Mouse (Mus musculus): ENCODE results near the gene Psapl1. TPM values are rescaled to one million over a fixed set of nuclear protein-coding genes. Genes with fewer than 3 reads are reported as not detected.

Gene Psapl1
- polyA plus RNA-seq (2012; rRNA removed) = 0.19 and 0.22 TPM in 2 replicates

DNA sequence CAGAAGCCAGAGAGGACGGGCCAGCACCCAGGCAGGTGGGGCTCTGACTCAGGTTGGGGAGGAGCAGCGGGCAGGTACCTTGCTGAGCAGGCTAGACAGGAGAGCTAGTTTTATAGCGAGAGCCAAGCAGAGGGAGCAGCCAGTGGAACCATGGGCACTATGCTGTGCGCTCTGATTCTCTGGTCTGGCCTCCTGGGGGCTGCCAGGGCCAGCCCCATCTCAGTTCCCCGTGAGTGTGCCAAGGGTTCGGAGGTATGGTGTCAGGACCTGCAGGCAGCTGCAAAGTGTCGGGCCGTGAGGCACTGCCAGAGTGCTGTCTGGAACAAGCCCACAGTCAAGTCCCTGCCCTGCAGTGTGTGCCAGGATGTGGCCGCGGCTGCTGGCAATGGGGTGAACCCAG lies at the start of gene Psapl1:
Psapl1 (plus strand) TSS at position 106 of the 400 bp plus-strand sequence.
- no peak for DNase-seq (ENCODE audit: low read depth)

DNA sequence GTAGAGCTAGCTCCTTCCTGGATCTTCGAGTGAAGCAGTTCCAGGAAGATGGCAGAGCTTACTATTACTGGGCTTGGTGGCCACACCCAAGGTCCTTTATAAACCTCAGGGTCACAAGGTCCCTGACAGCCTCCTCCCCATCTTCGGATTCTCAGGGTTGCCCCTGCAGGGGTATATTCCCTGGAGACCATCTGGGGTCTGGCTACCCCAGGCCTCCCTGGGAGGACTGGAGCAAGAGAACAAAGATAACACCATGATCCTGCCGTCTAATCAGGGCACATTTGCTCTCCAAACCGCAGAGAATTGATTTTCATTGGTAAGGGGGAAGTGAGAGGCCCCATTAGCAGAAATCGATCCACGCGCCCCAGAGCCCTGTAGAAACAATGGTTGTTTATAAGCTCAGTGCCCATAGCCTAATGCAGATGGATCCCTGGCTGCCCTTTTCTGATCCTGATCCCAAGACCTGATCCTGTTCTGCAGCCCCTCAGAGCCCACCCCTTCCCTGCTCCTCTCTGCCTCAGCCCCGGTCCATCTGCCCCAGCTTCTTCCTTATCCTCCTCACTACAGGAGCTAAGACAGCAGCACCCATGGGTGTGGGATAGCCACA lies 48.8 kb upstream of the Psapl1 start:
- no peak for DNase-seq (ENCODE audit: low read depth)

DNA sequence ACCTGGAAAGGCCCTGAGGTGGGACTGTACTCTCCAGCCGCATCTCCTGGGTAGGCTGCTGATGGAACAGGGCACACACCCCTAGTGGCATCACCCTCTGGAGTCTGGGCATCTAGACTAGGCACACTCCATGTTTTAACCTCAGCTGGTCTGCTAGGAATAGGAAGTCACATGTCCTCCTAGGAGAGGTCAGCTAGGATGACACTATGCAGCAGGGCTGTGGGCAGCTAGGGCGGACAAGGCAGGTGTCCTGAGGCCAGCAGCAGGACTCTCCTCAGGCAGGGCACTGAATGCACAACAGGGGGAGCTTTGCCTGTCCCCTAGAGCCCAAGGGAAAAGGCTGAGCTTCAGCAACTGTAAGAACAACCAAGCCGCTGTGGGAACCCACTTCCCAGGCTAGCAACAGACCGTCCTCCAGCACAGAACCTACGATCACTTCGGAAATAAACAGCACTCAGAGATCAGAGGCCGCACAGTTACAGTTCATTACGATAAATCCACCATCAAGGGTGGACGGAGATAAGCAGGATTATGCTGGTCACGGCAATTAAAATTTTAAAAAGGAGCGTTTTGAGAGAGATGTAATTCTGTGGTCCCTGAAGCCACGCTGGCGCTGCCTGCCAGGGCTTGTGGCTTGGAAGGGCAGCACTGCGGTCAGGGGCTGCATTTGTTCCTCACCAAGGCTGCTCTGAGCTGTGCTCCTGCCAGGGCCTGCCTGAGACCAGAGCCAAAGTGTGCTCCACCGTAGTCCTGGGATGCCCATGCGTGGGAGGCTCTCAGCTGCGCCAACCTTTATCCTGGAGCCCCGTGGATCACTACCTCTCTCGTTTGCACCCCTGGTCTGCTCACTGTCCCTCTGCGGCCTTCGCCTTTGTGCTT lies 38.2 kb upstream of the Psapl1 start:
- DNase-seq (ENCODE audit: low read depth) = no peak

DNA sequence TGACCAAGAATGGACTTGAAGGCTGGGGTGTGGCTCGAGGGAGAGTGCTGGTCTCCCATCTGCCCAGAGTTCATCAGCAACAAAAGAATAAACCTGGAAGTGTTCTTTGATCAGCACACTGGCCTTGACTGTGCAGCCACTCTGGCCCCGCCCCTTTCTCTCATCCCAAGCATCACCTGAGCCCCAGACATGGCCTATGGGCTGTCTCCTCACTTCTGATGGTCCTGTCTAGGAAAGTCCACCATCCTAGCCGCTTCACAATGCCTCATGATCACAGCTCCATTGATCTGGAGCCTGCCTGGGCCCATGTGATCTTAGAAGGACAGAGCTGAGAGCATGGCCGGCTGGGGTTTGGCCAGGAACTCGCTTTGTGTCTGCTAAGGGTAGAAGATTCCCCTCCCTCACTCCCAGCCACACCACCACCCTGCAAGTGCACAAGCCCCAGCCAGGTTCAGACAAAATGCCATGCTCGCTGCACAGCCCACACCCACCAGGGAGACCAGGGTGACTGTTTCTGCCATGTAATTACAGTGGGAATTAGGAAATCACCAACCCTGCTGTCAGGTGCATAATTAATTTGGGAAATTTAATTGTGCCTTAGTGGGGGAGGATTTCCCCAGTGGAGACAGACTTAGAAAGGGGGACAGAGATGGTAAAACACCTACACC lies 37.3 kb upstream of the Psapl1 start:
- no peak for DNase-seq (ENCODE audit: low read depth)

DNA sequence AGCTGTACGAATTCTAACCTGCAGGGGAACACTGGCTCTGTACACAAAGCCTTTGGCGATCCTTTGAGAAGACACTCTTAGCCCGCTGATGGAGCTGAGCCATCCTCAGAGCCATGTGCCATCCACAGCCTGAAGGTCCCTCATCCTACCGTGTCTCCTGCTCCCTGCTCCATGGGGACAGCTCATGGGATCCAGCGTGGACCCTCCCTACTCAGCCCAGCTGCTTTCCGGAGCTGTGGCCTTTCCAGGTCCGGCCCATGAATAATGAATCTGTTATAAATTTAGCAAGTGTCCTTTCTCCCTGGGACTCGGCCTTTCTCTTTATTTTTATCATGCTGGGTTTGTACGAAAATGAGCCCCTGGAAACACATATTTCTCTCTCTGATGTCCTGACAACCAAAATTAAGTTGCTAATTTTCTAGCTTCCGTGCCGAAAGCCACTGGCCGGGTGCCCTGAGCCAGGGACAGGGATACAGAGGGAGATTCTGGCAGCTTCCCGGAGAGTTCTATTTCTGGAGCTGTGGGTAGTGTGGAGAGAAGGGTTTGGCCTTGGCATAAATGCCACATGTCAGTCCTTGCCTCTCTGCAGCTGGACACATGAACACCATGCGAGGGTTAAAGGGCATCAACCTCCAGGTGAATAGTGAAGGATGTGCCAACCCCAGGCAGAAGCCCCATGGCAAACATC lies 34.7 kb upstream of the Psapl1 start:
- DNase-seq (ENCODE audit: low read depth) = no peak

DNA sequence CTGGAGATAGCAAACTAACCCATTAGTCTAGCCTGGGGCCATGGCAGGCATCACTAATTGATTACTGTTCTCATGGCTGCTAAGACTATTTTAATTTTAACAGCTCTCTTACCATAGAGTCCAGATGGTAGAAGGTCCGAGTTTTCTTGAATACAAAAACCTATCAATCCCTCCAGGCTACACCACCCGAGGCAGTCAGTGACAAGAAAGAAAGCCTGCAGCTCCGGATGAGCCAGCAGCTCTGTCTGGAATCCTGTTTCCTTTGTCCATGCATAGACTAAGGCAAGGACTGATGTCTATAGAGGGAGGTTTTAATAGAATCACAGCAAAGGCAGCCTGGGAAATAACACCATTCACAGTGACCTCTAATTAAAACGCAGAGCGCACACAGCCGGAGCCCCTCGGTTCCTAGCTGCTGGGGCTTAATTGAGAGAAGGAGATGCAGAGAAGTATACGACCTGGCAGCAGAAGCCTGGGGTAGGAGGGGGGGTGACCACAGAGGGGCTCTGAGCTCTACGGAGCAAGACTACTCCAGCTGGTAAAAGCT lies 29.2 kb upstream of the Psapl1 start:
- DNase-seq (ENCODE audit: low read depth) = no peak

DNA sequence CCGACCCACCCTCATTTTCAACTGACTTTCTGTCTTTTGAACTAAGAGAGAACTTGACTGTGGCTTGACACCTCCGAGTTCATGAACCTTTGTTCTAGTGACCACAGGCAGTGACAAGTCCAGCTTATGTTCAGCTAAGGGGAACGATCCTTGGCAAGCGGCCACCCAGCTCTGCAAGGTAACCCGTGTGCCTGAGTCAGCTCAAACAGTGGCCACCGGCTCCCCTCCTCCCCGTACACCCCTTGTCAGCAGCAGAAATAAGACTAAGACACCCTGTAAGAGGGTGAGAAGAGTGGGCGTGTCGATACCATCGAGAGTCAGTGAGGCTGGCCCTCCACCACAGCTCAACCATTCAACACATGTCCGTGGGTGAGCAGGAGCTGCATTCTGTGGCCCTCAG lies 27.4 kb upstream of the Psapl1 start:
- no peak for DNase-seq (ENCODE audit: low read depth)

DNA sequence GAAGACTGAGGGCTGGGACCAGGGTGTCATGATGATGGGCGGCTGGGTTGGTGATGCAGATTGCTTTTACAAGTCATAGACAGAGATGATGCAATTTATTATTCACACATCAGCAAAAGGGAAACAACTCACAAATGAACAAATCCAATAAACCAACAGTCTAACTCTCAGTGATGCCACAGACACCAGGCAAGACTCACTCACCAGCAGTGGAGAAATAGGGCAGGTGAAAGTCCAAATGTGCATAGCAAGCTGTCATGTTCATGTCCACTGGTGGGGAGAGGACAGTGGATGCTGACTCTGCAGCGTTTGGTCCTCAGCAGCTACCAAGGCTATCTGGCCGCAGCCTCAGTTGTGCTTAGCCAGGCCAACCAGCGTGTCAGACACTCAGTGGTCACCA lies 26.9 kb upstream of the Psapl1 start:
- no peak for DNase-seq (ENCODE audit: low read depth)

DNA sequence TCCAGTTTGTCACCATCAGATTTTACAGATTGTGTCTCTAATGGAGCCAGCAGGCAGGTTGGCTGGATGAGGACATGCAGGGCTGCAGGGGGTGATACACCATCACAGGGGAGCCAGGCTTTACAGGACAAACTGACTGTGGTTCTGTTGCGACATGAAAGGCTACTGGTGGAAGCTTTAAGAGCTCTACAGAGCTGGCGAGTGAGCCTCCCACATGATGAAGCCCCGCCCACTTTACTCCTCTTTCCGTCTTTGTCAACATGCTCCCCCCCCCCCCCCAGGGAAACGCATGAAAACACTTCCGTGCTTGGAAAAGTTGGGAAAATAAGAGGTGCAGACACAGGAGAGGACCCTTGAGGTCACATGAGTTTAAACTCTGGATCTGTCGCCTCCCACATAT lies 25.6 kb upstream of the Psapl1 start:
- DNase-seq (ENCODE audit: low read depth) = no peak

DNA sequence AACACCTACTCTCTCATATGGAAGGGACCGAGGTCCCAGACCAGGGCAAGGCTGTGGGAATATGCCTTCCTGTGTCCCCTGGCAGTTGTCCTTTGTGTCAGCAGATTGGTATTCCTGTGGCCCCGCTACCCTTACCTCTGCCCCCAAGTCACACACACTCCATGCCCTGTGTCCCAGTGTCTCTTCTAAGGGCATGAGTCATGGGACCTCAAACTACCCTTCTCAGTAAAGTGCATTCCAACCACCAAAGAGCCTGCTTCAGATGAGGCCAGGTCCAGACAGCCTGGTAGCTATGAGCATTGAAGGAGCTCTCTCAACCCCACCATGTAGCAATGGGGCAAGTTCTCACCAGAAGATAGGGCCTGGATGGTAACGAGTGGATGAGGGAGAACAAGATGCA lies 25.0 kb upstream of the Psapl1 start:
- DNase-seq (ENCODE audit: low read depth) = no peak

DNA sequence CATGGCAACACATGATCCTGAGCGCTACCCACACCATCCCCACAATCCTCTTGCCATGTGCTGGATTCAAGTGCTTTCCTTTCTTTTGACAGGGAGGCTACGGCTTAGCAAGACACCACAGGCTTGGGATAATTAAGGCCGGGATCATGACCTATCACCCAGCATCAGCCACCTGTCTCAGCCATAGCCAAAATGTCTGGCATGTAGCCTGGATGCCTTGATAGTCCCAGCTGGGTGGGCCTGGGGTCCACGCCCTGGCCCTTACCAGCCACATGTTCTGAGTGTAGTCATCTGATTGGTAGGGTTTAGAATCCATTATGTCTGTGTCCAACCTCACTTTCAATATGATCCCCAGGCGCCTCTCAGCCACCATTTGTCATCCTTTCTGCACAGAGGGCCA lies 24.1 kb upstream of the Psapl1 start:
- DNase-seq (ENCODE audit: low read depth) = no peak

DNA sequence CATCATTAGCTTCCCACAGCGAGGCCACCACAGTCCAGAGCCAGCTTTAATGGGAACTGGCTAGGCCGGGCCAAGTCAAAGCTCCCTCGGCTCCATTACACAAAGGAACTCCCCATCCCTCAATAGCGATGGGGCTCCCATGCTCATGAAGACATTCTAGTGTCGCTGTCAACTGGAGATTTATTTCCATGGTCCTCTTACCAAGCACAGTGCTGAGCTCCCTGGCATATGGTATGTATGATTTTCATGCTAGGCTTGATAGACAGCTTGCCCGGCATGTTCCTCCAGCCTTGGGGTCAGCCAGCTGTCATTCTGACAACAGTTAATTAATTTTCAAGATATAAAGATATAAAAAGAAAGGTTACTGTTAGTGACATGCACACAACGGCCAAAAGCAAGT lies 21.5 kb upstream of the Psapl1 start:
- DNase-seq (ENCODE audit: low read depth) = no peak

DNA sequence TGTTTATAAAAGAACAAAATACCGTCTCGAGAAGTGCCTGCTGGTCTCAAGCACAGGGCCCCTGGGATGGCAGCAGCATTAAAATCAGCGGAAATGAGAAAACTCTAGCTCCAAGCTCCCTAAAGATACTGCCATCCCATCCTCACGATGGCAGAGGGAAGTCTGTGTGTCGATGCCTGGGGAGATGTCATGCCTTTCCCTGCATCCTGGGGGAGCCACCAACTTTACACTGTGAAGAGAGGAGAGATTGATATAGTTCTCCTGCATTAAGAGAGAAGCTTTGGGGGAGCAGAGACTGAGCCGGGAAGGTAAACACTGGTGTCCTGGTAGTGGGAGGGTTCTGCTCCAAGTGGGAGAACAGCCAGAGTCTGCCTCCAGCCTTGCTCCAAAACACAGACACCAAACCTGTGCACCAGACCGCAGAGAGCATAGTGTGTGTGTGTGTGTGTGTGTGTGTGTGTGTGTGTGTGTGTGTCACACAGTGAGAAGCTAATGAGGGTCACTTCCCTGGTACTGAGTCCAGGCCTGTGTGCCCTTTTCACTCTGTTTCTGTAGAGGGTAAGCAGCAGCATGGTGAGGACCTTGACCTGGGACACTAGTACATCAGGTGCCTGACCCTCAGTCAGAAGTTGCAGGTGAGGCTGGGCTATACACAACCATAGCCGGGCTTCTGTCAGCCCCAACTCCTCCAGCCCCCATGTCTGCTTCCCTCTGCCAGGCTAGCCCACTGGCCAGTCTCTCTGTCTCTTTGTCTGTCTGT lies 17.3 kb upstream of the Psapl1 start:
- no peak for DNase-seq (ENCODE audit: low read depth)

DNA sequence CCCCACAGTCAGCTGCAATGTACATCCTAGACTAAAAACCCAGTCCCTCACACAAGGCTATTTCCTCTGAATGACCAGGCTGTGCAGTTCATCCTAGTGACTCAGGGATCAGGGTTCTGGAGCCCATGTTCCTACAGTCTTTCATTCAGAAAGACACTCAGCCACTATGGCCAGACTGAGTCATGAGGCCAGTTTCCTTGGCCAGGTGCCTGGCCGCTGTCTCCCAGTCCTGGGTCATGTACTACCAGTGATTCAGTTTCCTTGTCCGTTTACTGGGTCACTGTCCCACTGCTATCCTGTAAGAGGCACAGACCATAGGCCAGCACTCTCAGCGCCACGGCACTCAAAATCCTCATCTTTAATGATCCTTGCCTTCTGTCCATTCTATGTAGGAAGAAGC lies 15.5 kb upstream of the Psapl1 start:
- DNase-seq (ENCODE audit: low read depth) = no peak

DNA sequence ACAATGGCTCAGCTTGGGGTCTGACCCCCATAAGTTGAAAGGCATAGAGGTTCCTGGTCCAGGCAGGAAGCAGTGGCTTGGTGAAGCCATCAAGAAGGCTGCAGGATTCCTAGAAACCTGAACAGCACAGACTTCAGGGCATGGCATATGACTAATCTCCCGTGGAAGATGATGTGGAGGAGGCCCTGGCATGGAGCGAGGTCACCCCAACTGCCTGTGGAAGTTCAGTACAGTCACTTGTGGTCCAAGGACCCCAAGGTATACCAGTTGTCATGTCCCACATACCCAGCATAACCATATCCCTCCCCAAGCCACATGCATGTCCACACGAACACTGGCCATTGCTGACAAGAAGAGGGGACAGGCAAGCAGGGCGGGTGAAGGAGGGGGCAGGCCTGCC lies 12.5 kb upstream of the Psapl1 start:
- no peak for DNase-seq (ENCODE audit: low read depth)

DNA sequence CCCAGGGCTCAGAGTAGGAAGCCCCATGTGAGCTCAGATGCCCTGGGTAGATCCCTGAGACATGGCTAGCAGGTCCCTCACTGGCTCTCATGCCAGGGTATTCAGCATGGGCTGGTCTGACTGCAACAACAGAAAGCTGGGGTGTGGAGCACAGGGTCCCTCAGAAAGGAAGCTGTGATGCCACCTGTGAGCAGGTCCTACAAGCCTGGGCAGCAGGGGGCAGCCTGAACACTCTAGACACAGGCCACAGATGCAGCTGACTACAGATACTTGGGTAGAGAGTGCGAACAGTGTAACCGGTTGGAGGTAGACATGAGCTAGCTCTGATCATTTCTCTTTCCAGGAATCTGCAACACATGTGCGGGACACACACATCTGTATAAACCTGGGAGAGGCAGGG lies 11.9 kb upstream of the Psapl1 start:
- DNase-seq (ENCODE audit: low read depth) = no peak

DNA sequence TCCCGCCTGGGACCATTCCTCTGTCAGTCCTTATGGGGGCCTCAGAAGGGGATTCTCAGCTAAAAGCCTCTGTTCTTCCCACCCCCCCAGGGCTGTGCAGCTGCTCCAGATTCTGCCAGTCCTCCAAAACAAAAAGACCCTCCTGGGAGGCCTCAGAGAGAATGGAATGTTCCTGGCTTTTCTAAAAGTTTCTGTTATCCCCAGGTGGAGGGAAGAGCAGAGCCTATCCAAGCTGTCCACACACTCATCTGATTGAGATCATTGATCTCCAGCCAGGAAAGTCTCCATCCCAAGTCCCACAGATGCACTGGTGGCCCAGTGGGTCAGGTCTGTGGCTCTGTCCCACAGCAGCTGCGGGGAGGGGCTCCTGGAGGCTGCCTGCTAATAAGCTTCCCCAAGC lies 11.1 kb upstream of the Psapl1 start:
- no peak for DNase-seq (ENCODE audit: low read depth)

DNA sequence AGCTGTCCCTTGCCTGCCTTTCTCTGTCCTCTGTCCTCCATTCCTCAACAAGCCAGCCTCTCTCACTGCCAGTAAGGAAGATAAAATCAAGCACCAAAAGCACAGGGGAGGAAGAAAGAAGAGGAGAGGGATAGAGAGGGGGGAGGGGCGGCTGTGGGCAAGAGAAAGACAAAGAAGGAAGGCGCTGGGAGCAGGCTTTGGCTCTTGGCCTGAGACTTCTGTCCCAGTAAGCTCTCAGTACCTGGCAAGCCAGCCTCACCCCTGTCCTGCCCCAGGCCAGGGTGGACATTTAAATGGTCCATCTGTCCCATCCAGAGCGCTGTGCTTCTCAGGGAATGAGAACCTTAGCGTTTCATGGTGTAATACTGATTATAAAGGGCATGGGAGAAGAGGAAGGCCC lies 9.2 kb upstream of the Psapl1 start:
- no peak for DNase-seq (ENCODE audit: low read depth)

DNA sequence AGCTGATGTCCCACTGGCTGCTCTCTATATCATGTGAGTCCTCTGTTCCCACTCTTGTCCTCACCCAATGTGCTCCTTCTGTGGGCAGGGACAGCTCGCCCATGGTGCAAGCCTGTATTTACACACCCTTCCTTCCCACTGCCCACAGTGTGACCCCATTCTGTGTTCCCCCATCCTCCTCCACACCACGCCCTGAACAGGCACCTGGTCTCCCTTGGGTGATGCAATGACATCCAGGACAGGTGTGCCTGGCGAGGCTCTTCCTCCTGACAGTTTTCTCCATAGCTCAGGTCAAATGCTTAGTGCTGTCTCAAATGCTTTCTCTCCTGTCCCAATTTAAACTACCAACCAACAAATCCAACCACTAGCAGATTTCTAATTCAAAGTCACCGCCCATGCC lies 8.4 kb upstream of the Psapl1 start:
- no peak for DNase-seq (ENCODE audit: low read depth)

DNA sequence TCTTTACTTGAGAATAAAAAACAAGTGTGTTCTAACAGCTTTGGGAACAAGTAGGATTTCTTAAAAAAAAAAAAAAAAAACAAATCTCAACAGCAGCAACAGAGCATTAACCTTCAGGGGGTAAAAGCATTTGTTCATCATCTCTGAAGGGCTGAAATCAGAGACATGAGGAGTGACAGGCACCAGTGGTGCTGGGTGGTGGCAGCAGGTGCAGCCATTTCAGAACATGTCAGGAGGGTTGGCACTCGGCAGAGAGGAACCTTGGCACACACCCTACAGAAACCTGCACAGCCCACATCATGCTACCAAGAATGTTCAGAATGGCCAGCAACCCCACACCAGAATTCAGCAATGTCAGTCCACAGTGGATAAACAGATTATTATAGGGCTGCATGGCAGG lies 4.3 kb upstream of the Psapl1 start:
- DNase-seq (ENCODE audit: low read depth) = no peak

DNA sequence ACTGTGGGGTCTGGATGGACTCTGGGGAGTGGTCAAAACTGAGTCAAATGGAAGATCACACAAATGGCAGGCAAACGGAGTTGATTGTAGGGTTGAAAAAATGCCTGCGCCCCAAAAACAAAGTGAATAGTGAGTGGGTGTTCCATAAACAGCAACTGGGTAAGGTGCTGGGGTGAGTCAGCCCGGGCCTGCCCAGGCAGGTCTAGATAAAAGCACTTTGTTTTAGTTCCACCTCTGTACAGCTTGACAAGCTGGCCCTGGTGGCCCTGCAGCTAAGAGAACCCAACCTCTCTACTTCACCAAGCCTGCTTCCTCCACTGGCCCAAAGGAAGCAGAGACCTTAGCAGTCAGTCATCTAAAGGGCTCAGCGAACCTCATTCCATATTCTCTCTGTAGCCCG lies 1.0 kb upstream of the Psapl1 start:
- no peak for DNase-seq (ENCODE audit: low read depth)

Measured in gonadal fat pad, adult 2 months (tissue).